Mouse (Mus musculus) small intestine, adult 10 weeks (tissue): ENCODE data around the gene Mtus2. TPM values are rescaled to one million over a fixed set of nuclear protein-coding genes. Genes with fewer than 3 reads are reported as not detected.

Experiments used
- polyA plus RNA-seq: library from polyadenylated mRNA; stranded (reverse); fragments of 350-450 nt; fragmentation: Illumina TruSeq; extraction: RNeasy Lipid Tissue Mini Kit (QIAGEN cat#74804); gene quantifications from one replicate; pipeline ENCODE4 v1.2.3, GENCODE M21; 2014; ENCODE audit warnings: low replicate concordance

Gene Mtus2
- 1.5 TPM for polyA plus RNA-seq

GRCm38 (mm10) chr5:147956821-147957564 lies at the start of gene Mtus2:
Gene Mtus2, plus strand, starts transcription at chr5:147957320.

Other genes with a start within 250 kb of the Mtus2 start
- 12.0 TPM for gene Flt1, start 231.3 kb upstream of the Mtus2 start, polyA plus RNA-seq
- 79.6 TPM for gene Pomp, start 96.9 kb upstream of the Mtus2 start, polyA plus RNA-seq
- 50.4 TPM for gene Slc46a3, start 62.5 kb upstream of the Mtus2 start, polyA plus RNA-seq